Mouse (Mus musculus) limb, embryonic 10.5 days (tissue): ENCODE data around the gene Ubr7. TPM values are rescaled to one million over a fixed set of nuclear protein-coding genes. Genes with fewer than 3 reads are reported as not detected.

Source experiments
- DNase-seq: peaks from one replicate; pipeline ENCODE4 v3.0.0-alpha.2; 2017; ENCODE audit warnings: low spot score
- H3K27ac ChIP-seq: fragments of 300-500 bp; sonication (generic); 2 replicates; pipeline ENCODE4 v1.5.1; 2016; ENCODE audit warnings: mild to moderate bottlenecking
- H3K27me3 ChIP-seq: fragments of 300-500 bp; sonication (generic); 2 replicates; pipeline ENCODE4 v1.6.1; 2016; ENCODE audit warnings: low read depth, mild to moderate bottlenecking; ENCODE audit not compliant: poor library complexity, severe bottlenecking
- H3K36me3 ChIP-seq: fragments of 300-500 bp; sonication (generic); 2 replicates; pipeline ENCODE4 v1.6.1; 2016; ENCODE audit warnings: mild to moderate bottlenecking, moderate library complexity
- H3K4me1 ChIP-seq: fragments of 300-500 bp; sonication (generic); 2 replicates; pipeline ENCODE4 v1.6.1; 2016
- H3K4me3 ChIP-seq: fragments of 300-500 bp; sonication (generic); 2 replicates; pipeline ENCODE4 v1.5.1; 2016; ENCODE audit warnings: mild to moderate bottlenecking, moderate library complexity
- H3K9me3 ChIP-seq: fragments of 300-500 bp; sonication (generic); replicated peaks from 2 replicates; pipeline ENCODE4 v1.6.1; 2016; ENCODE audit warnings: mild to moderate bottlenecking
- WGBS: fragments of 180-500 bp; shearing (Covaris S2); methylation state at CpG from one replicate; pipeline ENCODE4 v1.1.7; 2016; 5-methylcytosine and 5-hydroxymethylcytosine counted together
- polyA plus RNA-seq: library from polyadenylated mRNA; unstranded; fragments of >200 nt; fragmentation: Nextera tagmentation; extraction: Ambion mirVana; gene quantifications from 2 replicates; pipeline ENCODE4 v1.2.1, GENCODE M21; 2016

Gene Ubr7
- polyA plus RNA-seq, 1 experiment from 2014 or later = 56.5 TPM

GRCm38 (mm10) chr12:102756304-102756703 is 1.5 kb upstream of the Ubr7 start:
- H3K4me1 ChIP-seq = peaks cover 21% of the 10 kb centered on the region
- 86% methylated on average over 7 of the region's 7 CpGs for WGBS
- H3K27ac ChIP-seq = peak overlapping the region; percentile 93; the same call in 1 of the 2 replicates
- no peaks in the 10 kb centered on the region for H3K27me3 ChIP-seq
- H3K9me3 ChIP-seq = no peaks in the 10 kb centered on the region
- no peak for DNase-seq
- peaks cover 40% of the 10 kb centered on the region for H3K36me3 ChIP-seq
- H3K4me3 ChIP-seq = peak overlapping the region; percentile 92

GRCm38 (mm10) chr12:102757055-102757688 is 595 bp upstream of the Ubr7 start:
- Histone ChIP-seq H3K27ac (peak overlapping the region; percentile 93), H3K36me3 (peaks cover 39% of the 10 kb centered on the region), H3K4me3 (peak overlapping the region; percentile 92), H3K27me3 (no peaks in the 10 kb centered on the region), H3K4me1 (peaks cover 21% of the 10 kb centered on the region), H3K9me3 (no peaks in the 10 kb centered on the region)
- 2% methylated on average over 46 of the region's 46 CpGs for WGBS
- no peak for DNase-seq

- Histone ChIP-seq H3K4me3 (peak within 1 kb of the TSS; percentile 92), H3K36me3 (peaks cover 41% of the 10 kb centered on the region), H3K27ac (peak within 1 kb of the TSS; percentile 93), H3K4me1 (peaks cover 21% of the 10 kb centered on the region), H3K27me3 (no peaks in the 10 kb centered on the region), H3K9me3 (no peaks in the 10 kb centered on the region)
- 0% methylated on average over 10 of the region's 10 CpGs for WGBS
- no peak for DNase-seq
These were observed 613 bp downstream of the Ubr7 start, which contains the start of gene Gm20604 for GRCm38 (mm10) chr12:102758403-102758756. TSS of gene Gm20604 (minus strand) at chr12:102758672.

GRCm38 (mm10) chr12:102758936-102759335 is 1.2 kb downstream of the Ubr7 start:
- peak overlapping the region; percentile 92 for H3K4me3 ChIP-seq
- 0 out of 2 replicates have a peak overlapping the region, but pooled peaks have one; percentile 33 for H3K27ac ChIP-seq
- H3K27me3 ChIP-seq = no peaks in the 10 kb centered on the region
- no peaks in the 10 kb centered on the region for H3K9me3 ChIP-seq
- DNase-seq = no peak
- H3K4me1 ChIP-seq = peaks cover 21% of the 10 kb centered on the region
- H3K36me3 ChIP-seq = peaks cover 42% of the 10 kb centered on the region
- WGBS = 2% methylated on average over 5 of the region's 5 CpGs

- Histone ChIP-seq H3K27ac (no peak overlapping the region), H3K36me3 (peaks cover 43% of the 10 kb centered on the region), H3K27me3 (no peaks in the 10 kb centered on the region), H3K9me3 (no peaks in the 10 kb centered on the region), H3K4me1 (peaks cover 16% of the 10 kb centered on the region), H3K4me3 (no peak overlapping the region)
- 95% methylated on average over 3 of the region's 3 CpGs for WGBS
- DNase-seq = no peak
These were observed 3.9 kb downstream of the Ubr7 start for GRCm38 (mm10) chr12:102761668-102762067.

GRCm38 (mm10) chr12:102763696-102764095 is 5.9 kb downstream of the Ubr7 start:
- no peak overlapping the region for H3K27ac ChIP-seq
- H3K4me1 ChIP-seq = peaks cover 10% of the 10 kb centered on the region
- no peak overlapping the region for H3K4me3 ChIP-seq
- H3K9me3 ChIP-seq = no peaks in the 10 kb centered on the region
- DNase-seq = no peak
- no peaks in the 10 kb centered on the region for H3K27me3 ChIP-seq
- H3K36me3 ChIP-seq = peaks cover 64% of the 10 kb centered on the region

- no peaks in the 10 kb centered on the region for H3K9me3 ChIP-seq
- H3K36me3 ChIP-seq = peaks cover 98% of the 10 kb centered on the region
- WGBS = 95% methylated on average over 4 of the region's 4 CpGs
- DNase-seq = no peak
- H3K4me1 ChIP-seq = no peaks in the 10 kb centered on the region
- H3K27ac ChIP-seq = no peak overlapping the region
- H3K4me3 ChIP-seq = no peak overlapping the region
- H3K27me3 ChIP-seq = no peaks in the 10 kb centered on the region
These were observed 11.2 kb downstream of the Ubr7 start for GRCm38 (mm10) chr12:102769000-102769399.

GRCm38 (mm10) chr12:102771601-102772000 is 13.8 kb downstream of the Ubr7 start:
- H3K36me3 ChIP-seq = peaks cover 98% of the 10 kb centered on the region
- 93% methylated on average over 8 of the region's 8 CpGs for WGBS
- no peaks in the 10 kb centered on the region for H3K9me3 ChIP-seq

GRCm38 (mm10) chr12:102772676-102773075 is 14.9 kb downstream of the Ubr7 start:
- H3K27me3 ChIP-seq = no peaks in the 10 kb centered on the region
- H3K27ac ChIP-seq = no peak overlapping the region
- no peak for DNase-seq
- no peaks in the 10 kb centered on the region for H3K9me3 ChIP-seq
- H3K4me1 ChIP-seq = no peaks in the 10 kb centered on the region
- 97% methylated on average over 5 of the region's 5 CpGs for WGBS
- H3K4me3 ChIP-seq = no peak overlapping the region
- H3K36me3 ChIP-seq = peaks cover 98% of the 10 kb centered on the region

More at GRCm38 (mm10) chr12:102771601-102772000, 13.8 kb downstream of the Ubr7 start:
- Histone ChIP-seq H3K4me1 (no peaks in the 10 kb centered on the region), H3K27me3 (no peaks in the 10 kb centered on the region), H3K4me3 (no peak overlapping the region), H3K27ac (no peak overlapping the region)
- DNase-seq = no peak

- H3K36me3 ChIP-seq = peaks cover 72% of the 10 kb centered on the region
- no peak for DNase-seq
These were observed 18.3 kb downstream of the Ubr7 start for GRCm38 (mm10) chr12:102776035-102776434.

GRCm38 (mm10) chr12:102778151-102778550 is 20.4 kb downstream of the Ubr7 start:
- DNase-seq = no peak
- Histone ChIP-seq H3K36me3 (peaks cover 61% of the 10 kb centered on the region), H3K4me1 (no peaks in the 10 kb centered on the region), H3K4me3 (no peak overlapping the region), H3K27ac (no peak overlapping the region), H3K27me3 (no peaks in the 10 kb centered on the region), H3K9me3 (no peaks in the 10 kb centered on the region)
- 88% methylated on average over 5 of the region's 5 CpGs for WGBS

More at GRCm38 (mm10) chr12:102776035-102776434, 18.3 kb downstream of the Ubr7 start:
- H3K9me3 ChIP-seq = no peaks in the 10 kb centered on the region
- no peaks in the 10 kb centered on the region for H3K4me1 ChIP-seq
- no peak overlapping the region for H3K4me3 ChIP-seq
- no peaks in the 10 kb centered on the region for H3K27me3 ChIP-seq
- H3K27ac ChIP-seq = no peak overlapping the region
- 93% methylated on average over 14 of the region's 14 CpGs for WGBS

GRCm38 (mm10) chr12:102779452-102779851 is 21.7 kb downstream of the Ubr7 start:
- no peaks in the 10 kb centered on the region for H3K27me3 ChIP-seq
- 47% methylated on average over 3 of the region's 3 CpGs for WGBS
- H3K27ac ChIP-seq = no peak overlapping the region
- H3K36me3 ChIP-seq = peaks cover 62% of the 10 kb centered on the region
- no peak for DNase-seq
- no peaks in the 10 kb centered on the region for H3K9me3 ChIP-seq
- H3K4me3 ChIP-seq = no peak overlapping the region
- no peaks in the 10 kb centered on the region for H3K4me1 ChIP-seq

- Histone ChIP-seq H3K36me3 (peaks cover 62% of the 10 kb centered on the region), H3K27me3 (no peaks in the 10 kb centered on the region), H3K27ac (no peak overlapping the region), H3K4me3 (no peak overlapping the region), H3K9me3 (no peaks in the 10 kb centered on the region), H3K4me1 (no peaks in the 10 kb centered on the region)
- DNase-seq = no peak
- 93% methylated on average over 5 of the region's 5 CpGs for WGBS
These were observed 25.1 kb downstream of the Ubr7 start for GRCm38 (mm10) chr12:102782841-102783240.
